Mouse (Mus musculus): ENCODE data around the gene Htra3.

DNA sequence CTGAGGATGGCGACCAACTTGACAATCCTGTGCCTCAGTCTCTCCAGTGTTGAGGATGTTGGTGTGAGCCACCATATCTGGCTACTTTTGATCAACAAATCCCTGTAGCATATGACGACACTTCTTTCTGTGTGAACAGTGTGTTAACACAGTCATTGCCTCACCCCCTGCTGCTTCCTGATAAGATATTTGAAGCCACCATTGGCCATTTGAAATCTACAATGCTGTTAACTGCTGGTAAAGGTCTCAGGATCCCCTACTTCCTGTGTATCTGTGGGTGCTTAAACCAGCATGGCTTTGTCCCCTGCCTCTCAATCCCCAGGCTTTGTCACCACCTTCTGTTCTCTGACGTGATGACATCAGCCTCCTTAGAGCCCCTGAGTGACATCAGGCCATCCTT is 5.5 kb upstream of the Htra3 start:
- TF ChIP-seq CTCF (IDR thresholded peaks at IDR 0.05; ENCODE audit: low read depth) (no peak), EP300 (optimal IDR thresholded peaks at IDR 0.05) (no peak)
